Mouse (Mus musculus) bone marrow, adult 2 months (tissue): Measurements from ENCODE around the gene Fzd10.

Source experiments
- CTCF ChIP-seq: fragments of 200-500 bp; IDR thresholded peaks from 2 replicates; pipeline ENCODE4 v1.5.1; 2011; ENCODE audit warnings: low read length, control low read depth; ENCODE audit not compliant: control insufficient read depth, insufficient read depth
- POLR2A ChIP-seq: fragments of 200-500 bp; IDR thresholded peaks from 2 replicates; pipeline ENCODE4 v1.6.1; 2011; ENCODE audit warnings: low read depth, mild to moderate bottlenecking, control low read depth, low read length, borderline replicate concordance; ENCODE audit not compliant: control insufficient read depth

GRCm38 (mm10) chr5:128552136-128552890, 48.3 kb upstream of the Fzd10 start:
- TF ChIP-seq CTCF (no peak), POLR2A (no peak)
